Mouse (Mus musculus) heart, embryonic 15.5 days (tissue): ENCODE results near the gene Lrrc46. TPM values are rescaled to one million over a fixed set of nuclear protein-coding genes. Genes with fewer than 3 reads are reported as not detected.

Experiments
- ATAC-seq: fragments of 200-750 bp; cut with Nextera tagmentation; replicated peaks from 2 replicates; pipeline ENCODE4 v1.8.0; 2017; ENCODE audit warnings: low read depth, moderate TSS enrichment; ENCODE audit not compliant: insufficient number of reproducible peaks, insufficient read depth, low FRiP score
- H3K27ac ChIP-seq: fragments of 300-500 bp; sonication (generic); 2 replicates; pipeline ENCODE4 v1.5.1; 2015; ENCODE audit warnings: mild to moderate bottlenecking, inconsistent platforms
- H3K27me3 ChIP-seq: fragments of 300-500 bp; sonication (generic); 2 replicates; pipeline ENCODE4 v1.6.1; 2015; ENCODE audit warnings: inconsistent platforms
- H3K36me3 ChIP-seq: fragments of 300-500 bp; sonication (generic); 2 replicates; pipeline ENCODE4 v1.6.1; 2015; ENCODE audit warnings: mild to moderate bottlenecking, inconsistent platforms
- H3K4me1 ChIP-seq: fragments of 300-500 bp; sonication (generic); replicated peaks from 2 replicates; pipeline ENCODE4 v1.6.1; 2015; ENCODE audit warnings: inconsistent platforms
- H3K4me2 ChIP-seq: fragments of 300-500 bp; sonication (generic); 2 replicates; pipeline ENCODE4 v1.6.1; 2015; ENCODE audit warnings: inconsistent platforms, mild to moderate bottlenecking, moderate library complexity
- H3K4me3 ChIP-seq: fragments of 300-500 bp; sonication (generic); 2 replicates; pipeline ENCODE4 v1.5.1; 2015; ENCODE audit warnings: mild to moderate bottlenecking, inconsistent platforms
- H3K9ac ChIP-seq: fragments of 300-500 bp; sonication (generic); 2 replicates; pipeline ENCODE4 v1.6.1; 2015; ENCODE audit warnings: mild to moderate bottlenecking, inconsistent platforms
- H3K9me3 ChIP-seq: fragments of 300-500 bp; sonication (generic); replicated peaks from 2 replicates; pipeline ENCODE4 v1.6.1; 2016; ENCODE audit warnings: inconsistent platforms
- WGBS: fragments of 180-500 bp; shearing (Covaris S2); methylation state at CpG from one replicate; pipeline ENCODE4 v1.1.7; 2015; ENCODE audit warnings: mixed read lengths; 5-methylcytosine and 5-hydroxymethylcytosine counted together
- polyA plus RNA-seq: library from polyadenylated mRNA; unstranded; fragments of >200 nt; fragmentation: Nextera tagmentation; extraction: Ambion mirVana; gene quantifications from 2 replicates; pipeline ENCODE4 v1.2.1, GENCODE M21; 2015

Lrrc46 gene
- polyA plus RNA-seq, 1 experiment from 2014 or later: 0.72 TPM

DNA sequence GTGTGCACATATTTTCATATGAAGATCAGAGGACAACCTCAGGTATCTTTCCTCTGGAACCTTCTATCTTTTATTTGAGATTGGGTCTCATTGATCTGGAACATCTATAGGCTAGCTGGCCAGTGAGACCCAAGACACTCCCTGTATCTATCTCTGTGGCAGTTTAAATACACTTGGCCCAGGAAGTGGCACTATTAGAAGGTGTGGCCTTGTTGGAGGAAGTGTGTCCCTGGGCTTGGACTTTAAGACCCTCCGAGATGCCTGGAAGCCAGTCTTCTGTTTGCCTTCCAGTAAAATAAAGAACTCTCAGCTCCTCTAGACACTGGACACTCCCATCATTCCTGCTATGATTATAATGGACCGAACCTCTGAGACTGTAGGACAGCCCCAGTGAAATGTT, 28.6 kb upstream of the Lrrc46 start:
- H3K27ac ChIP-seq: no peak overlapping the region
- H3K4me1 ChIP-seq: peaks cover 13% of the 10 kb centered on the region
- no peaks in the 10 kb centered on the region for H3K9me3 ChIP-seq
- WGBS: 63% methylated on average over 2 of the region's 2 CpGs
- H3K4me2 ChIP-seq: no peak overlapping the region
- ATAC-seq: no peak
- no peaks in the 10 kb centered on the region for H3K27me3 ChIP-seq
- no peak overlapping the region for H3K4me3 ChIP-seq
- no peak overlapping the region for H3K9ac ChIP-seq
- no peaks in the 10 kb centered on the region; the same call in 1 of the 2 replicates for H3K36me3 ChIP-seq

DNA sequence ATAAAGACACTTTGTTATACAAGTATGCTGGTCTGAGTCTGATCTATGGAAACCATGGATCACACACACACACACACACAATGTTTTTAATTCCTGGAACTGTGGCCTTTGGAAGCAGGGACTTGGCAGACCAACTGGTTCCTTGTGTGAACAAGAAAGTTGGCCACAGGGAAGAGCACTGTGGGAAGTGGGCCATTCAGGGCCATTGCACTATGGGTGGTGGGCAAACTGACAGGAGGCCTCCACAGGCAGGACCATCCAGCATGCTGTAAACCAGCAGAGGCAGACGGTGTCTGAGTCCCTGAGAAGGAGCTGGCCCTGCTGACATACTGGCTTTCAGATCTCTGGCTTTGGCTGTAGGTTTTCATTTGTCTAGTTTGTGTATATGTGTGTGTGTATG, 28.1 kb upstream of the Lrrc46 start:
- 79% methylated on average over 1 of the region's 1 CpGs for WGBS
- Histone ChIP-seq H3K27me3 (no peaks in the 10 kb centered on the region), H3K4me3 (no peak overlapping the region), H3K9ac (no peak overlapping the region), H3K9me3 (no peaks in the 10 kb centered on the region), H3K4me2 (no peak overlapping the region), H3K36me3 (no peaks in the 10 kb centered on the region; the same call in 1 of the 2 replicates), H3K27ac (no peak overlapping the region), H3K4me1 (peaks cover 13% of the 10 kb centered on the region)
- no peak for ATAC-seq

DNA sequence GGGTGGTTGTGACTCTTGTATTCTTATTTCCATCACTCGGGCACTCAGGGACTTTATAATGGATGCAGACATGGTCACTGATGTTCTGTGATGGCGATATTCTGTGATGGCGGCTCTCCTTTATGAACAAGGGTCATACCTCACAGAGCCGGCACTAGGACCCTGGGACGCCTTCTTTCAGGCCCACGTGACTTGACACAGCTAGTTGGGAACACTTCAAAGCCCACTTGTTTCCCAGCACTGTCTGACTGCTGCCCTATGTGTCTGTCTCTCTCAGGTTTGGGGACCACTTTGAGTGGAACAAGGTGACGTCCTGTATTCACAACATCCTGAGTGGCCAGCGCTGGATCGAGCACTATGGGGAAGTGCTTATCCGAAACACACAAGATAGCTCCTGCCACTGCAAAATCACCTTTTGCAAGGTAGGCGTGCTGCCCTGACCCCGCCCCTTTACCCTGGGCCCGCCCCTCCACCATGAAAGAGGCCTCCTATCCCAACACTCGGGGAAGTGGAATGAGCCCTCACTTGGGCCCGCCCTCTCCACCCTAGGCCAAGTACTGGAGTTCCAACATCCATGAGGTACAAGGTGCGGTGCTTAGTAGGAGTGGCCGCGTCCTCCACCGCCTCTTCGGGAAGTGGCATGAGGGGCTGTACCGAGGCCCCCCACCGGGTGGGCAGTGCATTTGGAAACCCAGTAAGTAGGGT, 25.6 kb upstream of the Lrrc46 start:
- no peak overlapping the region for H3K4me2 ChIP-seq
- H3K4me3 ChIP-seq: no peak overlapping the region
- H3K36me3 ChIP-seq: no peaks in the 10 kb centered on the region; the same call in 1 of the 2 replicates
- H3K27me3 ChIP-seq: no peaks in the 10 kb centered on the region
- no peak overlapping the region for H3K27ac ChIP-seq
- H3K4me1 ChIP-seq: peaks cover 11% of the 10 kb centered on the region
- no peaks in the 10 kb centered on the region for H3K9me3 ChIP-seq
- ATAC-seq: no peak
- WGBS: 55% methylated on average over 22 of the region's 22 CpGs
- no peak overlapping the region for H3K9ac ChIP-seq

DNA sequence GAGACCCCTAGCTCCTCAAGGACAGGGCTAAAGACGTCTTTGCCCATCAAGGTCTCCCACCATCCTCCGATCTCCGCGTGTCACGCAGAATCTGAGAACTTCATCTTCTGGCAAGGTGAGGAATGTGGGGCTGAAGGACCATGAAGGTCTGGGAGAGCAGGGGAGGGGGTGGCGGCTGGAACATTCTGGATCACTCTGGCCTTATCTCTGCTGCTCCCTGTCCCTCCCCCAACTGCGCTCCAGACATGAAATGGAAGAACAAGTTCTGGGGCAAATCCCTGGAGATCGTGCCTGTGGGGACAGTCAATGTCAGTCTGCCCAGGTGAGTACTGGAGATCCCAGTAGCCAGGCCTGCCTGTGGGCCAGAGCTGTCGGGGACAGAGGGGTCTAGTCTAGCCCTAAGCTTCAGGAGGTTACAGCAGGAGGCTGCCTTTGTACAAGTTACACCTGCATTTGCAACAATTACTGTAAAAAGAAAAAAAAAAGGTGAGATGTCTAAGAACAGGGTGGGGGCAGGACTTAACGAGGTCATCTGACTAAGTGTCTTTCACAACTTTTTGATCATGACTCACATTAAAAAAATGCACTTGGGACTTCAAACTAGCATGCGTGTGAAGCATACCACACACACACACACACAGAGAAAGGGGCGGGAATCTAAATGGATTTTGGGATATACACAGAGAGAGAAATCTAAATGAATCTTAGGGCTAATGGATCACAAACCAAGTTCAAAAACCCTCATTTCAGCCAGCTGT, 24.5 kb upstream of the Lrrc46 start:
- Histone ChIP-seq H3K9me3 (no peaks in the 10 kb centered on the region), H3K4me1 (peaks cover 3% of the 10 kb centered on the region; the same call in 1 of the 2 replicates), H3K36me3 (peaks cover 9% of the 10 kb centered on the region; the same call in 1 of the 2 replicates), H3K4me3 (no peak overlapping the region), H3K9ac (no peak overlapping the region), H3K27me3 (no peaks in the 10 kb centered on the region), H3K27ac (no peak overlapping the region), H3K4me2 (no peak overlapping the region)
- no peak for ATAC-seq
- WGBS: 67% methylated on average over 12 of the region's 12 CpGs

DNA sequence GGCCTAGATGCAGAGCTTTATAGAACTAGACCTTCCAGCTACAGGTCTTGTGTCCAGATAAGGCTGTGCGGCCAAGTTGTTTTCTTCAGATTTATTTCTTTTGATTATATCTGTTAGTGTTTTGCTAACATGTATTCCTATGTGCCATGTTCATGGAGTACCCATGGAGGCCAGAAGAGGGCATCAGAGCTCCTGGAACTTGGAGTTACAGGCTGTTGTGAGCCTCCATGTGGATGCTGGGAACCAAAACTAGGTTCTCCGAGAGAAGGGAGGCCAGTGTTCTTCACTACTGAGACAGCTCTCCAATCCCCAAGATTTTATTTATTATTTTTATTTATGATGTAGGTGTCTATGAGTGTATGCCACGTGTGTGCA, 22.7 kb upstream of the Lrrc46 start:
- no peak overlapping the region for H3K4me2 ChIP-seq
- H3K36me3 ChIP-seq: peaks cover 17% of the 10 kb centered on the region; the same call in 1 of the 2 replicates
- H3K4me3 ChIP-seq: no peak overlapping the region
- H3K9me3 ChIP-seq: no peaks in the 10 kb centered on the region
- peaks cover 3% of the 10 kb centered on the region; the same call in 1 of the 2 replicates for H3K4me1 ChIP-seq
- WGBS: 84% methylated on average over 3 of the region's 3 CpGs
- ATAC-seq: no peak
- H3K27ac ChIP-seq: no peak overlapping the region
- no peaks in the 10 kb centered on the region for H3K27me3 ChIP-seq
- H3K9ac ChIP-seq: no peak overlapping the region

DNA sequence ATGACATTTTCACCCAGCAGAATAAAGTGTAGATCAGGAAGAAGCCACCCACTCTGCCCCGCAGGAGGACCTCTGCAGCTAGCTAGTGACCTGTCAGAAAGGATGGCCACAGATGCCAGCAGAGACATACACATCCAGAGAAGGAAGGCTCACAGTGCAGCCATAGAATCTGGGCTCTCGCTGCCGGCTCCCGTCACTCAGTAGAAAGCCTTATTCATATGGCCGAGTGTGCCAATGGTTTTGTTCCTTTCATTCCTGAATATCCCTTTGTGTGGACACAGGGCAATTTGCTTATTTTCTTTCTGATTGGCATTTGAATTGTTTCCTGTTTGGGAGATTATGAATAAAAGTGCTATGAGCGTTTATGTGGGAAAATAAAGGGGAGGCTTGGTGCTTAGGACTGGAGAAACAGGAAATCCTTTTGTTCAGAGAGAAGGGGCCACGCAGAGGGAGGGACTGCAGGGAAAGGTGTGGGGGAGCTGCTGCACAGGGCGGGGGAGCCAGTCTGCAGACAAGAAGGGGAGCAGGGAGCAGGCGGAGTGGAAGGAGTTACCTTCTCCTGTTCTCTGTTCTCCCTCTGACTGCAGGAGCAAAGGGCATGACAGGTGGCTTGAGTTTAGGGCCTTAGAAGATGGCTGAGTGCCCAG, 22.2 kb upstream of the Lrrc46 start:
- ATAC-seq: no peak
- H3K27me3 ChIP-seq: no peaks in the 10 kb centered on the region
- H3K4me2 ChIP-seq: no peak overlapping the region
- peak overlapping the region; percentile 16; the same call in 1 of the 2 replicates for H3K27ac ChIP-seq
- no peaks in the 10 kb centered on the region for H3K9me3 ChIP-seq
- 63% methylated on average over 9 of the region's 9 CpGs for WGBS
- no peak overlapping the region for H3K9ac ChIP-seq
- no peak overlapping the region for H3K4me3 ChIP-seq
- H3K36me3 ChIP-seq: peaks cover 20% of the 10 kb centered on the region; the same call in 1 of the 2 replicates
- peaks cover 3% of the 10 kb centered on the region; the same call in 1 of the 2 replicates for H3K4me1 ChIP-seq

- Histone ChIP-seq H3K9ac (no peak overlapping the region; the same call in 1 of the 2 replicates), H3K36me3 (peaks cover 36% of the 10 kb centered on the region), H3K9me3 (no peaks in the 10 kb centered on the region), H3K4me2 (peak overlapping the region; percentile 86), H3K27me3 (no peaks in the 10 kb centered on the region), H3K27ac (no peak overlapping the region), H3K4me3 (peak overlapping the region; percentile 75; the same call in 1 of the 2 replicates), H3K4me1 (peaks cover 24% of the 10 kb centered on the region)
- ATAC-seq: no peak
- WGBS: 23% methylated on average over 11 of the region's 11 CpGs
Observed at GRCm38 (mm10) chr11:97052219-97052646, 11.0 kb upstream of the Lrrc46 start.

GRCm38 (mm10) chr11:97050944-97051586, 9.9 kb upstream of the Lrrc46 start:
- peaks cover 29% of the 10 kb centered on the region for H3K36me3 ChIP-seq
- peaks cover 24% of the 10 kb centered on the region for H3K4me1 ChIP-seq
- ATAC-seq: no peak
- H3K27me3 ChIP-seq: no peaks in the 10 kb centered on the region
- peak overlapping the region; percentile 54 for H3K27ac ChIP-seq
- peak overlapping the region; percentile 86 for H3K4me2 ChIP-seq
- H3K9ac ChIP-seq: peak overlapping the region; percentile 76
- H3K4me3 ChIP-seq: peak overlapping the region; percentile 75
- H3K9me3 ChIP-seq: no peaks in the 10 kb centered on the region
- 25% methylated on average over 13 of the region's 13 CpGs for WGBS

- Histone ChIP-seq H3K9ac (peak within 1 kb of the TSS; percentile 76), H3K4me2 (peak within 1 kb of the TSS; percentile 86), H3K9me3 (no peaks in the 10 kb centered on the region), H3K27ac (peak within 1 kb of the TSS; percentile 54), H3K36me3 (peaks cover 22% of the 10 kb centered on the region), H3K4me3 (peak within 1 kb of the TSS; percentile 75), H3K4me1 (peaks cover 24% of the 10 kb centered on the region), H3K27me3 (no peaks in the 10 kb centered on the region)
- peak; percentile 71 for ATAC-seq
- WGBS: 5% methylated on average over 18 of the region's 18 CpGs
Observed at GRCm38 (mm10) chr11:97050216-97050943, 9.2 kb upstream of the Lrrc46 start, which contains the start of gene Osbpl7. TSS of gene Osbpl7 (plus strand) at chr11:97050628.

DNA sequence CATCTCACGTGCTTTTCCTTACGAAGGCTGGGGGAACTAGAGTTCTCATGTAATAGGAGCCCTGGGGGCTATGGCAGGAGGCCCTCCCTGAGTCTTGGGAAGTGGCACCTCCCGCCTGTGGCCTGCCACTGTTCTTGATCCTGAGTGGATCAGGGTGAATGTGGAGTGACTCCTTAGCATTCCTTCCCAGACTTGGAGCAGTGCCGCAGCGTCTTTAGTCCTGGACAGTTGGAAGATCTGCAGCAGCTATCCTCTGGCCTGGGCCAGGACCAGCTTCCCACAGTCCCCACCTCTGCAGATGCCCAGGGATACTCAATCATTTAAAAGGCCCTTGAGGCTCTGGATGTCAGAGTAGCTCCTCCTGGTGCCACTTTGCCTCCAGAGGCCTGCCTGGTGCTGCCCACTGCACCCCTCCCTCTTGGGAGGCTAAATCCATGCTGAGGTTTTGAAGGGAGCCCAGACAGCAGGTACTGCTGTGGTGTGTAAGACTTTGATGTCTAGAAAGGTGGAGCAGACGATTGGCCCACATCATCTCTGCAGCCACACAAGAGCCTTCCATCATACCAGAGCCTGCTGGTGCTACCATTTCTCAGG, 8.4 kb upstream of the Lrrc46 start:
- Histone ChIP-seq H3K27me3 (no peaks in the 10 kb centered on the region), H3K9me3 (no peaks in the 10 kb centered on the region), H3K27ac (no peak overlapping the region), H3K4me3 (no peak overlapping the region), H3K36me3 (peaks cover 21% of the 10 kb centered on the region), H3K4me2 (no peak overlapping the region), H3K9ac (no peak overlapping the region; the same call in 1 of the 2 replicates), H3K4me1 (peaks cover 24% of the 10 kb centered on the region)
- 78% methylated on average over 6 of the region's 6 CpGs for WGBS
- no peak for ATAC-seq
